Comparison of ENCODE assay signal across 8 mouse cellular contexts in the genomic region with DNA sequence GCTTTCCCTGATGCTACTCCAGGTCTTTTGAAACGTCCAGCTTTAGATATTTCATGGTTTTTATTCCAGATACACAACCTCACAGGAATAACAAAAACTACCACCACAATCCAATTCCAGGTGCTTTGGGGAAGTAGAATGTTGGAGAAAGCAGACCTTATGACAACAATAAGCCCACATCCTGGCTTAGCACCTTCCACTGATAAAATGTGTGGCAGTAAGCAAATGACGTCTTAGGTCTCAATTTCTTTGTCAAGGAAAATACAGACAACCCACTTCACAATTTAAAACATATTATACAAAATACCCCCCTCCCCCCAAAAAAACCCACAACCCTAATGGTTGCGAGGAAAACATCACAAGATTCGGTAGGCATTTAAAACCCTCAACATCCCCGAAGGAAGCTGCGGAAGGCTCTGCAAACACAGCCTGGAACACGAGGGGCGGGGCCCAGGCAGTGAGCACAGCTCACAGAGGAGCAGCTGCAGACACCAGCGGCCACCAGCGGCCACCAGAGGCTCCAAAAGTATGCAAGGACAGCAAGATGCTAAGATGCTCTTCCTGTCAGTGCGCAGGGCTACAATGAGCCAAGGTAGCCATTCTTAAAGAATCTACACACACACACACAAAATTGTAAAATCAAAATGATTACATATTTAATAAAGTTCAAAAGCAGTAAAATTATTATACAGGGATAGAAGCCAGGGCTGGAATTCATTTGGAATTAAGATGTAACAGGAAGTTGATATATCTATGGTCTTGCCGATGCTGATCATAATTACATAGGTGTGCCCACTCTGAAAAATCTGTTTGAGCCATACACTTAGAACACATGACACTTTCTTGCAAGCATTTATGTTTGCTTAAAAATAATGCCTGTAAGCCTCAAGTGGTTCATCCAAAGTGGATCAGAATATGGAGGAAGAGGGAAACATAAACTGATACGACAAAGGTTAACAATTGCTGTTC. TPM values are rescaled to one million over a fixed set of nuclear protein-coding genes. Genes with fewer than 3 reads are reported as not detected.
DNase-seq lines count a peak whose midpoint lies in the region; ATAC-seq and TF ChIP-seq lines count a peak whose summit lies in the region.

No protein-coding gene starts in this region.

- no peaks in the 10 kb centered on the region for H3K9me3 ChIP-seq in MEL (replicated peaks; ENCODE audit: insufficient read depth, low read length)
- no peaks in the 10 kb centered on the region for H3K9me3 ChIP-seq in embryonic facial prominence, embryonic 12.5 days

- H3K9ac ChIP-seq in MEL (ENCODE audit: control insufficient read depth, low read depth, low read length, poor library complexity, severe bottlenecking): no peak overlapping the region
- no peak overlapping the region for H3K9ac ChIP-seq in embryonic facial prominence, embryonic 12.5 days

- H3K36me3 ChIP-seq in MEL (ENCODE audit: control insufficient read depth in 1 of 2, insufficient read depth in 2 of 2, low read length in 2 of 2): no peaks in the 10 kb centered on the region
- H3K36me3 ChIP-seq in embryonic facial prominence, embryonic 12.5 days: no peaks in the 10 kb centered on the region

- peak overlapping the region; percentile 27 for H3K4me2 ChIP-seq in embryonic facial prominence, embryonic 12.5 days (replicated peaks)

- no peak overlapping the region for H3K4me3 ChIP-seq in MEL (ENCODE audit: control insufficient read depth in 1 of 2, insufficient read depth in 1 of 2, low read depth in 2 of 2, low read length in 2 of 2)
- H3K4me3 ChIP-seq in embryonic facial prominence, embryonic 12.5 days: no peak overlapping the region

- no peak overlapping the region for H3K27ac ChIP-seq in MEL (ENCODE audit: control insufficient read depth, low read depth, low read length)
- H3K27ac ChIP-seq in embryonic facial prominence, embryonic 12.5 days: no peak overlapping the region

- 31% methylated on average over 13 of the region's 13 CpGs for WGBS in embryonic facial prominence, embryonic 12.5 days

- no peak for TF ChIP-seq POLR2A in MEL (IDR thresholded peaks at IDR 0.05; ENCODE audit: control insufficient read depth in 1 of 2, insufficient read depth in 1 of 2, low read depth in 1 of 2, low read length in 2 of 2, poor library complexity in 1 of 2)

- no peak for ATAC-seq in embryonic facial prominence, embryonic 12.5 days (ENCODE audit: insufficient number of reproducible peaks, insufficient read depth, low FRiP score, low TSS enrichment)
- ATAC-seq in erythroblast, adult 5-6 weeks (replicated peaks; ENCODE audit: low FRiP score, poor library complexity, severe bottlenecking): no peak

- H3K27me3 ChIP-seq in MEL (ENCODE audit: control insufficient read depth in 1 of 2, insufficient read depth in 2 of 2, low read length in 2 of 2): peaks cover 0 to 3% of the 10 kb centered on the region in 2 experiments; a peak in 1 of 4 replicates
- peaks cover 3% of the 10 kb centered on the region; the same call in 1 of the 2 replicates for H3K27me3 ChIP-seq in embryonic facial prominence, embryonic 12.5 days

- TF ChIP-seq CTCF in MEL (IDR thresholded peaks at IDR 0.05 in 2 of 3, conservative IDR thresholded peaks at IDR 0.05 in 1 of 3; ENCODE audit: control insufficient read depth in 1 of 3, insufficient read depth in 1 of 3, low read depth in 2 of 3, low read length in 3 of 3, poor library complexity in 1 of 3, severe bottlenecking in 1 of 3): peak in 1 of 3 experiments; percentile 12; a peak in 2 of 6 replicates

- DNase-seq in 3134 (ENCODE audit: extremely low read depth, insufficient read length, low spot score): peak; percentile 53
- DNase-seq in MEL (ENCODE audit: low read depth, low spot score): peak; percentile 4
- DNase-seq in heart, postnatal 10 days: peak; percentile 27 to 38
- peak; percentile 12 to 13 for DNase-seq in layer of hippocampus, adult 8-10 months (ENCODE audit: low spot score in 2 of 2)
- DNase-seq in lung, postnatal 36 days: peak; percentile 14
- peak; percentile 74 to 76 for DNase-seq in right cerebral cortex, postnatal 10 days (ENCODE audit: low spot score in 2 of 2)

- peak; percentile 2; the same call in 1 of the 2 replicates for TF ChIP-seq RAD21 in MEL (IDR thresholded peaks at IDR 0.05; ENCODE audit: low read depth, low read length)

- intact Hi-C loops in heart, postnatal 10 days (cut with DNase I): loop anchor here (10.0 kb wide), 1 partner anchor 190 kb away; no protein-coding TSS in a partner anchor

- no peaks in the 10 kb centered on the region for H3K4me1 ChIP-seq in MEL (ENCODE audit: control insufficient read depth in 1 of 2, insufficient read depth in 2 of 2, low read length in 2 of 2)
- no peaks in the 10 kb centered on the region for H3K4me1 ChIP-seq in embryonic facial prominence, embryonic 12.5 days

- H3K79me2 ChIP-seq in MEL (ENCODE audit: control insufficient read depth, insufficient read depth, low read length, poor library complexity): no peaks in the 10 kb centered on the region

- no peak for TF ChIP-seq EP300 in MEL (IDR thresholded peaks at IDR 0.05; ENCODE audit: low read depth in 1 of 2, low read length in 2 of 2)

TF ChIP-seq in MEL, 35 proteins besides CTCF, POLR2A, EP300 and RAD21:
- no peak for TF ChIP-seq TAL1 (IDR thresholded peaks at IDR 0.05; ENCODE audit: low read length)
- TF ChIP-seq SIN3A (IDR thresholded peaks at IDR 0.05; ENCODE audit: low read length): no peak
- TF ChIP-seq POLR2AphosphoS2 (IDR thresholded peaks at IDR 0.05; ENCODE audit: low read length): no peak
- TF ChIP-seq E2F4 (IDR thresholded peaks at IDR 0.05; ENCODE audit: borderline replicate concordance, low read depth, low read length): no peak
- no peak for TF ChIP-seq ZMIZ1 (IDR thresholded peaks at IDR 0.05; ENCODE audit: low read depth, low read length)
- TF ChIP-seq MYB (IDR thresholded peaks at IDR 0.05; ENCODE audit: low read depth, low read length): no peak
- no peak for TF ChIP-seq MAZ (IDR thresholded peaks at IDR 0.05; ENCODE audit: low read depth, low read length)
- TF ChIP-seq USF2 (IDR thresholded peaks at IDR 0.05; ENCODE audit: borderline replicate concordance in 1 of 2, insufficient read depth in 1 of 2, low read depth in 1 of 2, low read length in 2 of 2): no peak
- TF ChIP-seq NRF1 (IDR thresholded peaks at IDR 0.05; ENCODE audit: insufficient read depth, low read depth, low read length, poor library complexity, severe bottlenecking): no peak
- TF ChIP-seq MAFK (IDR thresholded peaks at IDR 0.05; ENCODE audit: borderline replicate concordance, low read depth, low read length): no peak

RNA-seq across cellular contexts. Expression of a gene that starts 10.8 kb away (rescaled TPM):
- not detected in 2 replicates for total RNA-seq in MEL (2012; rRNA removed)
- polyA plus RNA-seq in MEL (2012; ENCODE audit: insufficient read depth in 1 of 2, insufficient read length in 2 of 2, low read depth in 1 of 2, low replicate concordance in 2 of 2, missing spikeins in 1 of 2): not detected
- polyA plus RNA-seq in embryonic facial prominence, embryonic 12.5 days (2016; fragmentation: Nextera tagmentation; extraction: Ambion mirVana): 7.4 and 8.4 TPM in 2 replicates
- 1 to 10 TPM; 1.2 to 1.4 TPM for total RNA-seq in heart, postnatal 10 days (2021)
- 10 to 100 TPM; 35.1 to 43.2 (median 38.3) TPM for total RNA-seq in layer of hippocampus, adult 8-10 months (2022)
- total RNA-seq in erythroblast, adult 5-6 weeks (2015; ENCODE audit: low replicate concordance): 4.0 TPM in 1 of 2 replicates, not detected in the other
- not detected in 2 replicates for total RNA-seq in erythroblast, adult 5-6 weeks (2017; ENCODE audit: low replicate concordance)

Comparison
In these comparisons a context has a peak if more than half of its experiments do, and no peak if none do; other contexts are left out.
1. DNase-seq: peak in every context shown above with its lines; median percentile 75 in right cerebral cortex, postnatal 10 days; 53 in 3134; 32 in heart, postnatal 10 days; 14 in lung, postnatal 36 days; 12 in layer of hippocampus, adult 8-10 months; 4 in MEL.
2. RNA of a gene that starts 10.8 kb away (total RNA-seq): 35.1 to 43.2 TPM in layer of hippocampus, adult 8-10 months; 4.0 TPM in erythroblast, adult 5-6 weeks, 1.2 to 1.4 TPM in heart, postnatal 10 days and not detected in MEL; every median in the first group is over 4 times any median in the second.